Mouse (Mus musculus): Measurements from ENCODE around the gene Gpr183. TPM values are rescaled to one million over a fixed set of nuclear protein-coding genes. Genes with fewer than 3 reads are reported as not detected.

Gpr183 gene
- total and polyA plus RNA-seq, 3 experiments = 0.04 to 0.06 TPM; not detected in 1

DNA sequence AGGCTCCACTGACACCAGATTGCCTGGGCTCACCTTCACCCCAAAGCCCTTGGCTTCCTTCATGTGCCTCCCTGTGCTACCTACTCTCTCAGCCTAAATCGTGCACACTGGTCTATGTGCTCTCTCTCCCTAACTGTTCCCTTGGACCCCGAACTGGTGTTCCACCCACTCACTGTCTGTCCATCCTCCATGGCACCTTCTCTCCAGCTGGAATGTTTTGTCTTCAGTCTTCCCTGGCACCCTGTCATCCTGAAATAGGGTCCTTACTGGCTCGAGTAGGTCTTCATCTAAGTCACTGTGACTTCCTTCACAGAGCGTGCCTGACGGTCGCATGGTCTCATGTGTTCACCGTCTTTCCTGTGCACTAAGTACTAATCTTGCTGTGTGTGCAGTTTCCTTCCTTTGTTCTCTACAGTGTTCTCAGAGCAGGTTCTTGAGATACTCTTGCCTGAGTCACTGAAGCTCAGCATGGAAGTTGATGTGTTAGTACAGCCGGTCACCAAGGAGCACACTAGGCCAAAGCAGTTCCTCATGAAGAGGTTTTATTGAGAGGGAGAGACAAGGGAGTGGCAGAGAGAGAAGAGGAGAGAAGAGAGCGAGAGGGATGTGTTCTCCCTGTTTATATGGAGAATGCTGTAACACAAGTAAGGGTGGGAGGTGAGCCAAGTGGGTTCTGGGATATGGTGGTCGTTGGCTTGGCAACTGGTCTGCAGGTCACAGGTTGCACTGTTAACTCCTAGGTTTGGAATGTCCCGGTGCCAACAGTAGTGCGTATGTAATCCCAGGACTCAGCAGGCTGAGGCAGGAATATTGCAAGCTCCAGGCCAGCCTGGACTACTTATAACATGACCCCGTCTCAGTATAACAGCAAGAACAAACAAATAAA is 27.6 kb upstream of the Gpr183 start:
- H3K36me3 ChIP-seq (ENCODE audit: control insufficient read depth in 1 of 2, insufficient read depth in 2 of 2, low read length in 2 of 2) = peaks cover 0 to 19% of the 10 kb centered on the region in 2 experiments; a peak in 2 of 4 replicates
- H3K9ac ChIP-seq (ENCODE audit: control insufficient read depth, low read depth, low read length, poor library complexity, severe bottlenecking) = no peak overlapping the region
- peaks cover 15 to 25% of the 10 kb centered on the region in 2 experiments for H3K4me1 ChIP-seq (ENCODE audit: control insufficient read depth in 1 of 2, insufficient read depth in 2 of 2, low read length in 2 of 2)
- no peak overlapping the region for H3K27ac ChIP-seq (ENCODE audit: control insufficient read depth, low read depth, low read length)
- no peak for DNase-seq (ENCODE audit: low read depth, low spot score)
- H3K4me3 ChIP-seq (ENCODE audit: control insufficient read depth in 1 of 2, insufficient read depth in 1 of 2, low read depth in 2 of 2, low read length in 2 of 2) = no peak overlapping the region
- TF ChIP-seq MXI1 (IDR thresholded peaks at IDR 0.05; ENCODE audit: low read depth, low read length) = no peak
- TF ChIP-seq USF2 (IDR thresholded peaks at IDR 0.05; ENCODE audit: borderline replicate concordance in 1 of 2, insufficient read depth in 1 of 2, low read depth in 1 of 2, low read length in 2 of 2) = no peak
- TF ChIP-seq TCF12 (IDR thresholded peaks at IDR 0.05; ENCODE audit: low read depth, low read length) = no peak
- no peak for TF ChIP-seq ELF1 (IDR thresholded peaks at IDR 0.05; ENCODE audit: low read depth, low read length)
- no peak for TF ChIP-seq USF1 (IDR thresholded peaks at IDR 0.05; ENCODE audit: low read depth, low read length)
- no peak for TF ChIP-seq NELFE (IDR thresholded peaks at IDR 0.05; ENCODE audit: low read depth, low read length)
- no peak for TF ChIP-seq POLR2AphosphoS5 (IDR thresholded peaks at IDR 0.05; ENCODE audit: borderline replicate concordance, low read depth, low read length)
- H3K27me3 ChIP-seq (ENCODE audit: control insufficient read depth in 1 of 2, insufficient read depth in 2 of 2, low read length in 2 of 2) = no peaks in the 10 kb centered on the region
- H3K79me2 ChIP-seq (ENCODE audit: control insufficient read depth, insufficient read depth, low read length, poor library complexity) = no peaks in the 10 kb centered on the region
- H3K9me3 ChIP-seq (replicated peaks; ENCODE audit: insufficient read depth, low read length) = no peaks in the 10 kb centered on the region

DNA sequence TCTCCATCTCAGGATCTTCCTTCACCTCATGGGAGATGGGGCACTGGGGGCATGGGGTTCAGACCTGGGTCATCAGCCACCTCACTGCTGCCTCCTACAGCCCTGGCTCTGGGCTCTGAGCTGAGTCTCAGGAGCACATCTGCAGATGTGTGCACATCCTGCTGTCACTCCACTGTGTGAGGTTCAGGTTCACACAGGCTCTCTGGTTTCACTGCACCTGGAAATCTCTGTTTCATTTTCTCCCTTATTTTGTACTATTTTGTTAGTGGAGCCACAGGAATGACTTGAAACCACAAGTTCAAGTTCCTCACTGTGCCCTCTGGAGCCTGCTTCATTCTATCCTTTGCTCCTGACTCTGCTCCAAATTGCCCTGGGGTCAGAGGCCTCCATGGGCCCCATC is 26.9 kb upstream of the Gpr183 start:
- Histone ChIP-seq H3K4me1 (ENCODE audit: control insufficient read depth in 1 of 2, insufficient read depth in 2 of 2, low read length in 2 of 2) (peaks cover 15 to 27% of the 10 kb centered on the region in 2 experiments), H3K9ac (ENCODE audit: control insufficient read depth, low read depth, low read length, poor library complexity, severe bottlenecking) (no peak overlapping the region), H3K4me3 (ENCODE audit: control insufficient read depth in 1 of 2, insufficient read depth in 1 of 2, low read depth in 2 of 2, low read length in 2 of 2) (no peak overlapping the region), H3K27ac (ENCODE audit: control insufficient read depth, low read depth, low read length) (no peak overlapping the region), H3K27me3 (ENCODE audit: control insufficient read depth in 1 of 2, insufficient read depth in 2 of 2, low read length in 2 of 2) (no peaks in the 10 kb centered on the region), H3K36me3 (ENCODE audit: control insufficient read depth in 1 of 2, insufficient read depth in 2 of 2, low read length in 2 of 2) (peaks cover 0 to 21% of the 10 kb centered on the region in 2 experiments; a peak in 2 of 4 replicates), H3K79me2 (ENCODE audit: control insufficient read depth, insufficient read depth, low read length, poor library complexity) (no peaks in the 10 kb centered on the region), H3K9me3 (replicated peaks; ENCODE audit: insufficient read depth, low read length) (no peaks in the 10 kb centered on the region)
- DNase-seq (ENCODE audit: low read depth, low spot score) = no peak
- no peak for TF ChIP-seq HCFC1 (IDR thresholded peaks at IDR 0.05; ENCODE audit: low read depth, low read length)
- TF ChIP-seq ZMIZ1 (IDR thresholded peaks at IDR 0.05; ENCODE audit: low read depth, low read length) = no peak
- TF ChIP-seq SIN3A (IDR thresholded peaks at IDR 0.05; ENCODE audit: low read length) = no peak
- TF ChIP-seq UBTF (IDR thresholded peaks at IDR 0.05; ENCODE audit: borderline replicate concordance, insufficient read depth, low read depth, low read length) = no peak
- no peak for TF ChIP-seq SMC3 (IDR thresholded peaks at IDR 0.05; ENCODE audit: low read depth, low read length)
- no peak for TF ChIP-seq GATA1 (IDR thresholded peaks at IDR 0.05; ENCODE audit: low read depth, low read length)
- TF ChIP-seq MEF2A (IDR thresholded peaks at IDR 0.05; ENCODE audit: extremely low read depth, insufficient replicate concordance, low read depth, low read length, poor library complexity, severe bottlenecking) = no peak
- no peak for TF ChIP-seq KAT2A (conservative IDR thresholded peaks at IDR 0.05; ENCODE audit: low read depth, low read length)
- no peak for TF ChIP-seq MYC (IDR thresholded peaks at IDR 0.05; ENCODE audit: low read depth, low read length)

Measured in MEL (cell line).